Mouse (Mus musculus) frontal cortex, adult 2 months (tissue): ENCODE results near the gene Trnau1ap. TPM values are rescaled to one million over a fixed set of nuclear protein-coding genes. Genes with fewer than 3 reads are reported as not detected.

Source experiments
- polyA plus RNA-seq: library from polyadenylated mRNA; depleted of rRNA; stranded (reverse); fragments of >200 nt; gene quantifications from 2 replicates; pipeline ENCODE4 v1.2.3, GENCODE M21; 2012; rRNA removed

Trnau1ap gene
- polyA plus RNA-seq, 1 experiment, result 17.4 TPM

Other genes starting within 250 kb of the Trnau1ap start
- gene Oprd1, start 185.1 kb downstream of the Trnau1ap start, polyA plus RNA-seq, result 12.8 and 13.1 TPM in 2 replicates
- gene Ythdf2, start 117.2 kb downstream of the Trnau1ap start, polyA plus RNA-seq, result 19.0 and 21.8 TPM in 2 replicates
- 20.7 and 21.6 TPM in 2 replicates for gene Gmeb1, start 67.9 kb downstream of the Trnau1ap start, polyA plus RNA-seq
- 16.7 and 17.9 TPM in 2 replicates for gene Taf12, start 55.2 kb downstream of the Trnau1ap start, polyA plus RNA-seq
- gene Rab42, start 26.2 kb downstream of the Trnau1ap start, polyA plus RNA-seq, result 2.8 and 3.9 TPM in 2 replicates
- 9.5 and 11.1 TPM in 2 replicates for gene Rcc1, start 24.1 kb upstream of the Trnau1ap start, polyA plus RNA-seq
- 6.3 and 7.2 TPM in 2 replicates for gene Phactr4, start 93.0 kb upstream of the Trnau1ap start, polyA plus RNA-seq
- gene Med18, start 134.4 kb upstream of the Trnau1ap start, polyA plus RNA-seq, result 6.2 and 6.7 TPM in 2 replicates
- gene Sesn2, start 181.0 kb upstream of the Trnau1ap start, polyA plus RNA-seq, result 9.2 and 9.7 TPM in 2 replicates
- gene Atpif1, start 204.1 kb upstream of the Trnau1ap start, polyA plus RNA-seq, result 869 and 938 TPM in 2 replicates
- gene Dnajc8, start 206.0 kb upstream of the Trnau1ap start, polyA plus RNA-seq, result 143 and 159 TPM in 2 replicates
- gene Ptafr, start 234.5 kb upstream of the Trnau1ap start, polyA plus RNA-seq, result 1.0 and 1.6 TPM in 2 replicates